Mouse (Mus musculus) left cerebral cortex, adult 18-20 months (tissue): Measurements from ENCODE around the gene Bricd5. TPM values are rescaled to one million over a fixed set of nuclear protein-coding genes. Genes with fewer than 3 reads are reported as not detected.

Experiments used
- DNase-seq, 2 experiments: peaks; one replicate each; pipeline ENCODE4 v3.0.0; 2021 to 2022; ENCODE audit warnings: low spot score in 2 of 2, mixed read lengths in 1 of 2
- total RNA-seq, 2 experiments: library from RNA; stranded (reverse); gene quantifications; 2 replicates each; pipeline ENCODE4 v1.2.3; 2021

The Bricd5 gene
- total RNA-seq, 2 experiments from 2014 or later, result 2.0 to 2.1 TPM

DNA sequence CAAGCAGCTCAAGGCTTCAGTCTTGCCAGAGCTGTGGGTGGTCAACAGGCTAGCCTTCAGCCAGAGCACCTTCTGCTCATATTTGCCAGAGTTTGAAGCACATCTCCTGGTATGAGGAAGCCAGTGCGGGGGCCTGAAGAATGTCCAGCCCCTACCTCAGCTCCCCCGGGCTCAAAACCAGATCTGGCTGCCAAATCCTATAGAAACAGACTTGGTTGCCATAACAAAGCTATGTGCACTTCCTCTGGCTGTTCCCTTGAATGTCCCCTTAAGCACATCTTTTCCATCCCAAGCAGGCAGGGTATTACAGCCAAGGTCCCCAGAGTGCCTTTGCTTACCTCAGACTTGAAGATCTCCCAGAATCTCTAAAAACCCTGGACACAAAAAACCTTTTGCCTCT, 51.0 kb downstream of the Bricd5 start:
- DNase-seq, result no peak

Other genes starting within 250 kb of the Bricd5 start
- gene Ccnf, start 222.4 kb upstream of the Bricd5 start, total RNA-seq, result 1 to 10 TPM; 7.1 to 8.1 TPM
- 1 to 10 TPM in 1 of 2 experiments, under 1 TPM in 1; 0.91 to 1.3 TPM for gene Abca17, start 122.8 kb upstream of the Bricd5 start, total RNA-seq
- gene Abca3, start 121.9 kb upstream of the Bricd5 start, total RNA-seq, result 10 to 100 TPM; 66.5 to 69.8 TPM
- gene Rnps1, start 59.3 kb upstream of the Bricd5 start, total RNA-seq, result 100 to 1,000 TPM; 129 to 133 TPM
- 10 to 100 TPM; 28.0 to 28.7 TPM for gene Eci1, start 47.2 kb upstream of the Bricd5 start, total RNA-seq
- 10 to 100 TPM; 10.0 to 10.1 TPM for gene Dnase1l2, start 30.8 kb upstream of the Bricd5 start, total RNA-seq
- gene E4f1, start 3.6 kb upstream of the Bricd5 start, total RNA-seq, result 10 to 100 TPM; 32.5 to 34.3 TPM
- 10 to 100 TPM; 69.6 to 70.1 TPM for gene Pgp, start 3.5 kb upstream of the Bricd5 start, total RNA-seq
- 10 to 100 TPM; 34.9 to 35.3 TPM for gene Mlst8, start 5.2 kb downstream of the Bricd5 start, total RNA-seq
- 100 to 1,000 TPM; 123 to 129 TPM for gene Caskin1, start 14.7 kb downstream of the Bricd5 start, total RNA-seq
- gene Traf7, start 54.1 kb downstream of the Bricd5 start, total RNA-seq, result 10 to 100 TPM; 64.2 to 83.9 TPM
- gene Rab26, start 60.3 kb downstream of the Bricd5 start, total RNA-seq, result 10 to 100 TPM; 45.8 to 50.0 TPM
- 10 to 100 TPM; 67.5 to 71.2 TPM for gene Pkd1, start 76.0 kb downstream of the Bricd5 start, total RNA-seq
- gene Tsc2, start 158.7 kb downstream of the Bricd5 start, total RNA-seq, result 100 to 1,000 TPM; 136 to 153 TPM
- gene Nthl1, start 158.8 kb downstream of the Bricd5 start, total RNA-seq, result 1 to 10 TPM; 4.1 to 7.4 TPM
- 10 to 100 TPM; 47.3 to 52.7 TPM for gene Slc9a3r2, start 176.4 kb downstream of the Bricd5 start, total RNA-seq
- 1 to 10 TPM; 2.1 TPM for gene Npw, start 184.6 kb downstream of the Bricd5 start, total RNA-seq
- 10 to 100 TPM; 41.4 to 45.5 TPM for gene Zfp598, start 195.8 kb downstream of the Bricd5 start, total RNA-seq
- 100 to 1,000 TPM; 191 to 195 TPM for gene Syngr3, start 216.1 kb downstream of the Bricd5 start, total RNA-seq
- gene Gfer, start 222.3 kb downstream of the Bricd5 start, total RNA-seq, result 10 to 100 TPM; 20.6 to 23.9 TPM
- gene Noxo1, start 222.3 kb downstream of the Bricd5 start, total RNA-seq, result 1 to 10 TPM; 1.9 to 2.1 TPM
- 10 to 100 TPM; 28.5 to 30.5 TPM for gene Tbl3, start 233.8 kb downstream of the Bricd5 start, total RNA-seq
- gene Rnf151, start 244.2 kb downstream of the Bricd5 start, total RNA-seq, result under 1 TPM in 1 of 2 experiments, not detected in 1; 0.56 TPM
- gene Rps2, start 244.2 kb downstream of the Bricd5 start, total RNA-seq, result 100 to 1,000 TPM; 268 to 301 TPM